Mouse (Mus musculus): ENCODE results near the gene Ugt1a7c.

Gene Ugt1a7c

GRCm38 (mm10) chr1:88235894-88236415 is 141.1 kb downstream of the Ugt1a7c start:
- DNase-seq (ENCODE audit: low read depth, low spot score) = no peak

GRCm38 (mm10) chr1:88237311-88237710 is 142.4 kb downstream of the Ugt1a7c start:
- no peak for DNase-seq (ENCODE audit: low read depth, low spot score)

GRCm38 (mm10) chr1:88238771-88239170 is 143.9 kb downstream of the Ugt1a7c start:
- no peak for DNase-seq (ENCODE audit: low read depth, low spot score)

- no peak for DNase-seq (ENCODE audit: low read depth, low spot score)
Observed at GRCm38 (mm10) chr1:88240072-88240471, 145.2 kb downstream of the Ugt1a7c start.

GRCm38 (mm10) chr1:88240579-88240978 is 145.7 kb downstream of the Ugt1a7c start:
- DNase-seq (ENCODE audit: low read depth, low spot score) = no peak

GRCm38 (mm10) chr1:88243861-88244260 is 149.0 kb downstream of the Ugt1a7c start:
- DNase-seq (ENCODE audit: low read depth, low spot score) = no peak

- no peak for DNase-seq (ENCODE audit: low read depth, low spot score)
Observed at GRCm38 (mm10) chr1:88245881-88246280, 151.0 kb downstream of the Ugt1a7c start.

GRCm38 (mm10) chr1:88246386-88246785 is 151.5 kb downstream of the Ugt1a7c start:
- no peak for DNase-seq (ENCODE audit: low read depth, low spot score)

- no peak for DNase-seq (ENCODE audit: low read depth, low spot score)
Observed at GRCm38 (mm10) chr1:88247660-88248059, 152.8 kb downstream of the Ugt1a7c start.

- no peak for DNase-seq (ENCODE audit: low read depth, low spot score)
Observed at GRCm38 (mm10) chr1:88248658-88249057, 153.8 kb downstream of the Ugt1a7c start.

- no peak for DNase-seq (ENCODE audit: low read depth, low spot score)
Observed at GRCm38 (mm10) chr1:88249596-88249995, 154.7 kb downstream of the Ugt1a7c start.

- DNase-seq (ENCODE audit: low read depth, low spot score) = no peak
Observed at GRCm38 (mm10) chr1:88250023-88250422, 155.2 kb downstream of the Ugt1a7c start.

- no peak for DNase-seq (ENCODE audit: low read depth, low spot score)
Observed at GRCm38 (mm10) chr1:88253106-88253505, 158.2 kb downstream of the Ugt1a7c start.

- no peak for DNase-seq (ENCODE audit: low read depth, low spot score)
Observed at GRCm38 (mm10) chr1:88253540-88253939, 158.7 kb downstream of the Ugt1a7c start.

- no peak for DNase-seq (ENCODE audit: low read depth, low spot score)
Observed at GRCm38 (mm10) chr1:88254793-88255465, 160.1 kb downstream of the Ugt1a7c start.

GRCm38 (mm10) chr1:88255466-88255857 is 160.6 kb downstream of the Ugt1a7c start:
- no peak for DNase-seq (ENCODE audit: low read depth, low spot score)

- DNase-seq (ENCODE audit: low read depth, low spot score) = no peak
Observed at GRCm38 (mm10) chr1:88255989-88256754, 161.3 kb downstream of the Ugt1a7c start.

GRCm38 (mm10) chr1:88256886-88257663 is 162.2 kb downstream of the Ugt1a7c start:
- DNase-seq (ENCODE audit: low read depth, low spot score) = no peak

GRCm38 (mm10) chr1:88257681-88258080 is 162.8 kb downstream of the Ugt1a7c start:
- no peak for DNase-seq (ENCODE audit: low read depth, low spot score)

- DNase-seq (ENCODE audit: low read depth, low spot score) = no peak
Observed at GRCm38 (mm10) chr1:88258361-88258760, 163.5 kb downstream of the Ugt1a7c start.

- no peak for DNase-seq (ENCODE audit: low read depth, low spot score)
Observed at GRCm38 (mm10) chr1:88258881-88259642, 164.2 kb downstream of the Ugt1a7c start.
